ENCODE assay signal across 8 mouse cellular contexts in genomic region chr11:101640857-101641709, GRCm38 (mm10). TPM values are rescaled to one million over a fixed set of nuclear protein-coding genes. Genes with fewer than 3 reads are reported as not detected.
DNase-seq lines count a peak whose midpoint lies in the region; ATAC-seq lines count a peak whose summit lies in the region.
"Not testable (repeated sequence)": the region's sequence is repeated elsewhere in the genome, so short reads cannot be mapped to it uniquely, and the experiment has no call there.

No protein-coding gene starts in this region.

- H3K9ac ChIP-seq in intestine, embryonic 15.5 days, result peak overlapping the region; percentile 44; the same call in 1 of the 2 replicates

- not testable (repeated sequence) for H3K4me1 ChIP-seq in intestine, embryonic 15.5 days (replicated peaks)

- peak overlapping the region; percentile 58 for H3K4me2 ChIP-seq in intestine, embryonic 15.5 days (replicated peaks)

- peak; percentile 70 to 76 for DNase-seq in adrenal gland, adult 18-20 months (ENCODE audit: low spot score in 2 of 2)
- DNase-seq in embryo, embryonic 11.5 days (ENCODE audit: low read depth, low spot score), result peak; percentile 77
- peak; percentile 73 to 74 for DNase-seq in gastrocnemius, postnatal 36 days
- peak; percentile 81 to 85 for DNase-seq in left cerebral cortex, postnatal 25 days (ENCODE audit: low spot score in 2 of 2)
- peak; percentile 82 for DNase-seq in right cerebral cortex, postnatal 25 days
- DNase-seq in urinary bladder, postnatal 25 days (ENCODE audit: low spot score), result peak; percentile 69

- H3K4me3 ChIP-seq in intestine, embryonic 15.5 days (replicated peaks), result peak overlapping the region; percentile 30

- peak; percentile 76 for ATAC-seq in intestine, embryonic 15.5 days
- peak; percentile 19 for ATAC-seq in megakaryocyte-erythroid progenitor cell, adult 5-6 weeks (replicated peaks; ENCODE audit: low FRiP score, low TSS enrichment, poor library complexity, severe bottlenecking)

- H3K27me3 ChIP-seq in intestine, embryonic 15.5 days (replicated peaks), result not testable (repeated sequence)

- WGBS in intestine, embryonic 15.5 days, result 5% methylated on average over 53 of the region's 53 CpGs

- H3K9me3 ChIP-seq in intestine, embryonic 15.5 days, result not testable (repeated sequence)

- intact Hi-C loops in gastrocnemius, postnatal 36 days (cut with DNase I); left cerebral cortex, postnatal 25 days (cut with DNase I): not testable (repeated sequence)

- H3K36me3 ChIP-seq in intestine, embryonic 15.5 days, result not testable (repeated sequence)

- H3K27ac ChIP-seq in intestine, embryonic 15.5 days, result peak overlapping the region; percentile 71

RNA-seq across cellular contexts. Expression of gene Rdm1, which starts 14.1 kb away (rescaled TPM):
- 10 to 100 TPM; 29.3 to 31.3 TPM for total RNA-seq in adrenal gland, adult 18-20 months (2021)
- total RNA-seq in gastrocnemius, postnatal 36 days (2021), result 10 to 100 TPM; 22.4 to 24.3 TPM
- polyA plus RNA-seq in intestine, embryonic 15.5 days (2015; fragmentation: Nextera tagmentation; extraction: Ambion mirVana), result 34.5 and 35.8 TPM in 2 replicates
- 1 to 10 TPM; 6.0 to 7.2 TPM for total RNA-seq in left cerebral cortex, postnatal 25 days (2021)
- 13.0 and 21.8 TPM in 2 replicates for total RNA-seq in megakaryocyte-erythroid progenitor cell, adult 5-6 weeks (2014; fragmentation: Nextera tagmentation)
- 2.0 and 5.3 TPM in 2 replicates for total RNA-seq in megakaryocyte-erythroid progenitor cell, adult 5-6 weeks (2017)

RNA-seq across cellular contexts. Expression of gene Arl4d, which starts 24.3 kb away (rescaled TPM):
- 10 to 100 TPM; 11.6 to 14.3 TPM for total RNA-seq in adrenal gland, adult 18-20 months (2021)
- total RNA-seq in gastrocnemius, postnatal 36 days (2021), result 1 to 10 TPM; 4.7 to 9.3 TPM
- 7.6 and 7.8 TPM in 2 replicates for polyA plus RNA-seq in intestine, embryonic 15.5 days (2015; fragmentation: Nextera tagmentation; extraction: Ambion mirVana)
- 10 to 100 TPM; 23.9 to 32.1 TPM for total RNA-seq in left cerebral cortex, postnatal 25 days (2021)
- total RNA-seq in megakaryocyte-erythroid progenitor cell, adult 5-6 weeks (2014; fragmentation: Nextera tagmentation), result 0.22 TPM in 1 of 2 replicates, not detected in the other
- total RNA-seq in megakaryocyte-erythroid progenitor cell, adult 5-6 weeks (2017), result 5.8 TPM in 1 of 2 replicates, not detected in the other

RNA-seq across cellular contexts. Expression of gene Gm11634, which starts 42.0 kb away (rescaled TPM):
- total RNA-seq in adrenal gland, adult 18-20 months (2021), result not detected
- total RNA-seq in gastrocnemius, postnatal 36 days (2021), result not detected
- not detected in 2 replicates for polyA plus RNA-seq in intestine, embryonic 15.5 days (2015; fragmentation: Nextera tagmentation; extraction: Ambion mirVana)
- not detected for total RNA-seq in left cerebral cortex, postnatal 25 days (2021)
- total RNA-seq in megakaryocyte-erythroid progenitor cell, adult 5-6 weeks (2014; fragmentation: Nextera tagmentation), result not detected in 2 replicates
- not detected in 2 replicates for total RNA-seq in megakaryocyte-erythroid progenitor cell, adult 5-6 weeks (2017)

RNA-seq across cellular contexts. Expression of gene Tmem106a, which starts 59.0 kb away (rescaled TPM):
- 10 to 100 TPM; 13.9 to 26.8 TPM for total RNA-seq in adrenal gland, adult 18-20 months (2021)
- 1 to 10 TPM in 1 of 2 experiments, under 1 TPM in 1; 0.96 to 1.8 TPM for total RNA-seq in gastrocnemius, postnatal 36 days (2021)
- 21.6 and 22.0 TPM in 2 replicates for polyA plus RNA-seq in intestine, embryonic 15.5 days (2015; fragmentation: Nextera tagmentation; extraction: Ambion mirVana)
- 1 to 10 TPM; 1.1 to 1.6 TPM for total RNA-seq in left cerebral cortex, postnatal 25 days (2021)
- 0.85 and 1.7 TPM in 2 replicates for total RNA-seq in megakaryocyte-erythroid progenitor cell, adult 5-6 weeks (2014; fragmentation: Nextera tagmentation)
- total RNA-seq in megakaryocyte-erythroid progenitor cell, adult 5-6 weeks (2017), result 0.80 TPM in 1 of 2 replicates, not detected in the other

Comparison
In these comparisons a context has a peak if more than half of its experiments do, and no peak if none do; other contexts are left out.
1. Peak in every context shown above with its lines: DNase-seq, ATAC-seq, H3K4me3 ChIP-seq and H3K27ac ChIP-seq.